Comparison of ENCODE assay signal across 17 mouse cellular contexts in genomic region chr17:48972866-48973265, GRCm38 (mm10). TPM values are rescaled to one million over a fixed set of nuclear protein-coding genes. Genes with fewer than 3 reads are reported as not detected.
"Had no signal": no experiment of that assay in that cellular context is flagged by ENCODE, and none has a peak within 500 bp of the region (broad histone marks: within the 10 kb centered on the region; RNA-seq: fewer than 3 reads in every experiment).

No protein-coding gene starts in this region.

- H3K4me2 ChIP-seq: lung, embryonic 15.5 days; midbrain, embryonic 11.5 days; midbrain, embryonic 13.5 days; midbrain, embryonic 15.5 days had no signal

- H3K4me3 ChIP-seq: lung, embryonic 15.5 days; megakaryocyte, embryonic 14.5 days; midbrain, embryonic 13.5 days; midbrain, embryonic 15.5 days had no signal

- H3K9me3 ChIP-seq: lung, embryonic 15.5 days; midbrain, embryonic 13.5 days; midbrain, embryonic 15.5 days had no signal

- DNase-seq: liver, postnatal 0 days; lung, adult 2 months; lung, postnatal 14 days; lung, postnatal 36 days; right cerebral cortex, postnatal 25 days; right cerebral cortex, postnatal 4 days; spleen, adult 18-20 months; thymus, adult 18-20 months; thymus, postnatal 14 days; thymus, postnatal 36 days had no signal

- H3K27ac ChIP-seq: lung, embryonic 15.5 days; macrophage; midbrain, embryonic 13.5 days; midbrain, embryonic 15.5 days had no signal

- H3K27me3 ChIP-seq: lung, embryonic 15.5 days; megakaryocyte, embryonic 14.5 days; midbrain, embryonic 13.5 days; midbrain, embryonic 15.5 days had no signal

- ATAC-seq: liver, postnatal 0 days; lung, postnatal 0 days; midbrain, embryonic 13.5 days; midbrain, embryonic 15.5 days had no signal

- H3K9ac ChIP-seq: liver, postnatal 0 days; lung, embryonic 15.5 days; midbrain, embryonic 13.5 days; midbrain, embryonic 15.5 days had no signal

- H3K4me1 ChIP-seq: megakaryocyte, embryonic 14.5 days had no signal

- H3K36me3 ChIP-seq: lung, embryonic 15.5 days; midbrain, embryonic 13.5 days; midbrain, embryonic 15.5 days had no signal

RNA-seq across cellular contexts. Expression of gene Lrfn2, which starts 40.7 kb away (rescaled TPM):
- polyA plus RNA-seq: liver, postnatal 0 days; lung, adult 2 months; macrophage had no signal
